Mouse (Mus musculus): ENCODE data around the gene Apbb1. TPM values are rescaled to one million over a fixed set of nuclear protein-coding genes. Genes with fewer than 3 reads are reported as not detected.

The Apbb1 gene
- 14.7 and 16.0 TPM in 2 replicates for polyA plus RNA-seq (2011; ENCODE audit: insufficient read depth, insufficient read length, low read depth, missing spikeins)

GRCm38 (mm10) chr7:105581094-105581703 is at the start of gene Apbb1:
Apbb1 (minus strand) TSS chr7:105581653.
- TF ChIP-seq POLR2A (IDR thresholded peaks at IDR 0.05; ENCODE audit: insufficient read depth, low read length) = no peak
- no peak for TF ChIP-seq EP300 (IDR thresholded peaks at IDR 0.05; ENCODE audit: insufficient read depth, low read depth, low read length)
- TF ChIP-seq CTCF (IDR thresholded peaks at IDR 0.05; ENCODE audit: low read depth, low read length) = no peak
- H3K36me3 ChIP-seq (ENCODE audit: control insufficient read depth, insufficient read depth, low read length, poor library complexity, severe bottlenecking) = no peaks in the 10 kb centered on the region
- no peaks in the 10 kb centered on the region; the same call in 1 of the 2 replicates for H3K27me3 ChIP-seq (ENCODE audit: control insufficient read depth, insufficient read depth, low read length, poor library complexity, severe bottlenecking)
- H3K9me3 ChIP-seq (replicated peaks; ENCODE audit: control insufficient read depth, insufficient read depth, low read length, poor library complexity, severe bottlenecking) = no peaks in the 10 kb centered on the region
- H3K4me3 ChIP-seq (ENCODE audit: low read depth, low read length) = peak within 1 kb of the TSS; percentile 90
- no peaks in the 10 kb centered on the region for H3K4me1 ChIP-seq (ENCODE audit: control insufficient read depth, insufficient read depth, low read length)
- peak within 1 kb of the TSS; percentile 13 for H3K9ac ChIP-seq (ENCODE audit: low read depth, poor library complexity, severe bottlenecking)
- no peak within 1 kb of the TSS for H3K27ac ChIP-seq (ENCODE audit: insufficient read depth, low read length)

- Histone ChIP-seq H3K27me3 (ENCODE audit: control insufficient read depth, insufficient read depth, low read length, poor library complexity, severe bottlenecking) (no peaks in the 10 kb centered on the region), H3K9me3 (replicated peaks; ENCODE audit: control insufficient read depth, insufficient read depth, low read length, poor library complexity, severe bottlenecking) (no peaks in the 10 kb centered on the region), H3K36me3 (ENCODE audit: control insufficient read depth, insufficient read depth, low read length, poor library complexity, severe bottlenecking) (no peaks in the 10 kb centered on the region), H3K4me1 (ENCODE audit: control insufficient read depth, insufficient read depth, low read length) (no peaks in the 10 kb centered on the region), H3K4me3 (ENCODE audit: low read depth, low read length) (no peak overlapping the region), H3K9ac (ENCODE audit: low read depth, poor library complexity, severe bottlenecking) (no peak overlapping the region), H3K27ac (ENCODE audit: insufficient read depth, low read length) (no peak overlapping the region)
- TF ChIP-seq CTCF (IDR thresholded peaks at IDR 0.05; ENCODE audit: low read depth, low read length) (no peak), POLR2A (IDR thresholded peaks at IDR 0.05; ENCODE audit: insufficient read depth, low read length) (no peak), EP300 (IDR thresholded peaks at IDR 0.05; ENCODE audit: insufficient read depth, low read depth, low read length) (no peak)
These were observed 47.2 kb upstream of the Apbb1 start for GRCm38 (mm10) chr7:105628633-105629032.

- no peaks in the 10 kb centered on the region for H3K9me3 ChIP-seq (replicated peaks; ENCODE audit: control insufficient read depth, insufficient read depth, low read length, poor library complexity, severe bottlenecking)
- no peak overlapping the region for H3K4me3 ChIP-seq (ENCODE audit: low read depth, low read length)
- no peak overlapping the region for H3K9ac ChIP-seq (ENCODE audit: low read depth, poor library complexity, severe bottlenecking)
- H3K4me1 ChIP-seq (ENCODE audit: control insufficient read depth, insufficient read depth, low read length) = no peaks in the 10 kb centered on the region
- no peaks in the 10 kb centered on the region for H3K36me3 ChIP-seq (ENCODE audit: control insufficient read depth, insufficient read depth, low read length, poor library complexity, severe bottlenecking)
- no peaks in the 10 kb centered on the region for H3K27me3 ChIP-seq (ENCODE audit: control insufficient read depth, insufficient read depth, low read length, poor library complexity, severe bottlenecking)
- no peak overlapping the region for H3K27ac ChIP-seq (ENCODE audit: insufficient read depth, low read length)
- TF ChIP-seq POLR2A (IDR thresholded peaks at IDR 0.05; ENCODE audit: insufficient read depth, low read length) = no peak
- no peak for TF ChIP-seq EP300 (IDR thresholded peaks at IDR 0.05; ENCODE audit: insufficient read depth, low read depth, low read length)
- TF ChIP-seq CTCF (IDR thresholded peaks at IDR 0.05; ENCODE audit: low read depth, low read length) = no peak
These were observed 43.9 kb upstream of the Apbb1 start for GRCm38 (mm10) chr7:105625397-105625796.

- peaks cover 8% of the 10 kb centered on the region; the same call in 1 of the 2 replicates for H3K36me3 ChIP-seq (ENCODE audit: control insufficient read depth, insufficient read depth, low read length, poor library complexity, severe bottlenecking)
- no peak overlapping the region for H3K9ac ChIP-seq (ENCODE audit: low read depth, poor library complexity, severe bottlenecking)
- no peak overlapping the region for H3K4me3 ChIP-seq (ENCODE audit: low read depth, low read length)
- no peak for TF ChIP-seq EP300 (IDR thresholded peaks at IDR 0.05; ENCODE audit: insufficient read depth, low read depth, low read length)
- no peak for TF ChIP-seq POLR2A (IDR thresholded peaks at IDR 0.05; ENCODE audit: insufficient read depth, low read length)
- H3K27me3 ChIP-seq (ENCODE audit: control insufficient read depth, insufficient read depth, low read length, poor library complexity, severe bottlenecking) = no peaks in the 10 kb centered on the region
- no peaks in the 10 kb centered on the region for H3K4me1 ChIP-seq (ENCODE audit: control insufficient read depth, insufficient read depth, low read length)
- H3K27ac ChIP-seq (ENCODE audit: insufficient read depth, low read length) = no peak overlapping the region
- peaks cover 20% of the 10 kb centered on the region for H3K9me3 ChIP-seq (replicated peaks; ENCODE audit: control insufficient read depth, insufficient read depth, low read length, poor library complexity, severe bottlenecking)
These were observed 40.3 kb upstream of the Apbb1 start for GRCm38 (mm10) chr7:105621646-105622292.

GRCm38 (mm10) chr7:105621053-105621452 is 39.6 kb upstream of the Apbb1 start:
- no peak overlapping the region for H3K9ac ChIP-seq (ENCODE audit: low read depth, poor library complexity, severe bottlenecking)
- no peak for TF ChIP-seq EP300 (IDR thresholded peaks at IDR 0.05; ENCODE audit: insufficient read depth, low read depth, low read length)
- no peak for TF ChIP-seq POLR2A (IDR thresholded peaks at IDR 0.05; ENCODE audit: insufficient read depth, low read length)
- TF ChIP-seq CTCF (IDR thresholded peaks at IDR 0.05; ENCODE audit: low read depth, low read length) = no peak
- H3K9me3 ChIP-seq (replicated peaks; ENCODE audit: control insufficient read depth, insufficient read depth, low read length, poor library complexity, severe bottlenecking) = peaks cover 20% of the 10 kb centered on the region
- H3K4me1 ChIP-seq (ENCODE audit: control insufficient read depth, insufficient read depth, low read length) = no peaks in the 10 kb centered on the region
- H3K27ac ChIP-seq (ENCODE audit: insufficient read depth, low read length) = no peak overlapping the region
- H3K27me3 ChIP-seq (ENCODE audit: control insufficient read depth, insufficient read depth, low read length, poor library complexity, severe bottlenecking) = no peaks in the 10 kb centered on the region
- no peak overlapping the region for H3K4me3 ChIP-seq (ENCODE audit: low read depth, low read length)
- peaks cover 8% of the 10 kb centered on the region; the same call in 1 of the 2 replicates for H3K36me3 ChIP-seq (ENCODE audit: control insufficient read depth, insufficient read depth, low read length, poor library complexity, severe bottlenecking)

GRCm38 (mm10) chr7:105619701-105620100 is 38.2 kb upstream of the Apbb1 start:
- Histone ChIP-seq H3K4me1 (ENCODE audit: control insufficient read depth, insufficient read depth, low read length) (no peaks in the 10 kb centered on the region), H3K36me3 (ENCODE audit: control insufficient read depth, insufficient read depth, low read length, poor library complexity, severe bottlenecking) (peaks cover 8% of the 10 kb centered on the region; the same call in 1 of the 2 replicates), H3K4me3 (ENCODE audit: low read depth, low read length) (no peak overlapping the region), H3K9ac (ENCODE audit: low read depth, poor library complexity, severe bottlenecking) (no peak overlapping the region), H3K9me3 (replicated peaks; ENCODE audit: control insufficient read depth, insufficient read depth, low read length, poor library complexity, severe bottlenecking) (peaks cover 20% of the 10 kb centered on the region), H3K27ac (ENCODE audit: insufficient read depth, low read length) (no peak overlapping the region), H3K27me3 (ENCODE audit: control insufficient read depth, insufficient read depth, low read length, poor library complexity, severe bottlenecking) (no peaks in the 10 kb centered on the region)
- TF ChIP-seq EP300 (IDR thresholded peaks at IDR 0.05; ENCODE audit: insufficient read depth, low read depth, low read length) (no peak), CTCF (IDR thresholded peaks at IDR 0.05; ENCODE audit: low read depth, low read length) (no peak), POLR2A (IDR thresholded peaks at IDR 0.05; ENCODE audit: insufficient read depth, low read length) (no peak)

Measured in ES-Bruce4 (cell line).